Mouse (Mus musculus) megakaryocyte, embryonic 14.5 days (primary cell): ENCODE measurements at regions not wholly inside any gene's neighbourhood (a gene's known extent, or its start where the extent isn't known, plus 50 kb on each side); places are given as distances from the start of the nearest gene placed in this dataset.

Experiments
- H3K27me3 ChIP-seq: replicated peaks from 2 replicates; pipeline ENCODE3; 2012; ENCODE audit warnings: inconsistent platforms
- H3K36me3 ChIP-seq: replicated peaks from 2 replicates; pipeline ENCODE3; 2012; ENCODE audit warnings: low read length, inconsistent platforms, mixed read lengths
- H3K4me1 ChIP-seq: 2 replicates; pipeline ENCODE4 v1.6.1; 2012; ENCODE audit warnings: inconsistent platforms
- H3K4me3 ChIP-seq: replicated peaks from 2 replicates; pipeline ENCODE3; 2012; ENCODE audit warnings: moderate library complexity, mild to moderate bottlenecking, inconsistent platforms
- H3K9me3 ChIP-seq: 2 replicates; pipeline ENCODE4 v1.6.1; 2012; ENCODE audit warnings: inconsistent platforms
- FLI1 ChIP-seq: IDR thresholded peaks from 2 replicates; pipeline ENCODE4 v1.6.1; 2012; ENCODE audit warnings: low read length, inconsistent platforms, mixed read lengths
- GATA1 ChIP-seq: IDR thresholded peaks from 3 replicates; pipeline ENCODE4 v1.6.1; 2012; ENCODE audit warnings: mixed read lengths, low read length, inconsistent platforms, borderline replicate concordance

GRCm38 (mm10) chr3:40159591-40160145 lies 371.4 kb upstream of the Intu start:
- Histone ChIP-seq H3K4me3 (no peak overlapping the region), H3K9me3 (peaks cover 13% of the 10 kb centered on the region; the same call in 1 of the 2 replicates), H3K4me1 (no peaks in the 10 kb centered on the region), H3K27me3 (no peaks in the 10 kb centered on the region), H3K36me3 (no peaks in the 10 kb centered on the region)
- TF ChIP-seq GATA1 (no peak), FLI1 (no peak)

DNA sequence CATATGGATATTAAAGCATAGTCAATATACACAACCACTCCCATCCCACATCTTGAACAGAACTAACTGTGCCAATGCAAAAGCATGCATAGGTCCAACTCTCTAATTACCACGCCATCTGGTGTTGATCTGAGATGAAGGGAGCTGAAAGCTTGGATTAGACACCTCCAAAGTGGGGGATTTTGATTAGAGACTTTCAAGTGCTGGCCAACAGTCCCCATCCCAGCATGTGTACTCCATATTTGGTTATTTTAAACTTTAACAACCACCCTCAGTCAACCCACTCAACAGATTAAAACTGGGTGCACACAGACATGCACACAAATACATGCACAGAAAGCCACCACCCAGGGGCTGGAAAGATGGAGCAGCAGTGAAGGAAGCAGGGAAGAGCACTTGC lies 366.9 kb upstream of the Intu start:
- TF ChIP-seq FLI1 (no peak), GATA1 (no peak)
- Histone ChIP-seq H3K4me1 (no peaks in the 10 kb centered on the region), H3K36me3 (no peaks in the 10 kb centered on the region), H3K27me3 (no peaks in the 10 kb centered on the region), H3K9me3 (peaks cover 13% of the 10 kb centered on the region; the same call in 1 of the 2 replicates), H3K4me3 (no peak overlapping the region)

GRCm38 (mm10) chr3:40167970-40168626 lies 363.0 kb upstream of the Intu start:
- peaks cover 7% of the 10 kb centered on the region; the same call in 1 of the 2 replicates for H3K9me3 ChIP-seq
- H3K36me3 ChIP-seq = no peaks in the 10 kb centered on the region
- TF ChIP-seq GATA1 (no peak), FLI1 (no peak)
- no peak overlapping the region for H3K4me3 ChIP-seq
- no peaks in the 10 kb centered on the region for H3K27me3 ChIP-seq
- no peaks in the 10 kb centered on the region for H3K4me1 ChIP-seq

DNA sequence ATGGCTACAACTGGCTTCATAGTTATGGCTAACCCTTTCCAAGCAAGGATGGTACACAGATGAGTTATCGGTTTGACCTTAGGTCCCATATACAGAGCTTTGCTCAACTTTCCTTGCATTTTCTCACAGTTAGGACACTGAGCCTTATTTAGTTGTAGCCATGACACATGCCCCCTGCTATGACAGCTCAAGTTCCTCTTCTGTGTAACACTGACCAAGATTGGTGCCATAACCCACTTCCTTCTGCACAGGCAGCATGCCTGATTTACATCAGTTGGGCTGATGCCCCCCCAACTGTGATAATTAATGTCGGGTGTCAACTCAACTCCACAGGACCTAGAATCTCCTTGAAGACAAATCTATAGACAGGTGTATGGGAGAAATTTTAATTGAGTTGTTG lies 361.5 kb upstream of the Intu start:
- peaks cover 7% of the 10 kb centered on the region; the same call in 1 of the 2 replicates for H3K9me3 ChIP-seq
- H3K4me3 ChIP-seq = no peak overlapping the region
- H3K4me1 ChIP-seq = no peaks in the 10 kb centered on the region
- no peaks in the 10 kb centered on the region for H3K36me3 ChIP-seq
- TF ChIP-seq GATA1 (no peak), FLI1 (no peak)
- H3K27me3 ChIP-seq = no peaks in the 10 kb centered on the region

DNA sequence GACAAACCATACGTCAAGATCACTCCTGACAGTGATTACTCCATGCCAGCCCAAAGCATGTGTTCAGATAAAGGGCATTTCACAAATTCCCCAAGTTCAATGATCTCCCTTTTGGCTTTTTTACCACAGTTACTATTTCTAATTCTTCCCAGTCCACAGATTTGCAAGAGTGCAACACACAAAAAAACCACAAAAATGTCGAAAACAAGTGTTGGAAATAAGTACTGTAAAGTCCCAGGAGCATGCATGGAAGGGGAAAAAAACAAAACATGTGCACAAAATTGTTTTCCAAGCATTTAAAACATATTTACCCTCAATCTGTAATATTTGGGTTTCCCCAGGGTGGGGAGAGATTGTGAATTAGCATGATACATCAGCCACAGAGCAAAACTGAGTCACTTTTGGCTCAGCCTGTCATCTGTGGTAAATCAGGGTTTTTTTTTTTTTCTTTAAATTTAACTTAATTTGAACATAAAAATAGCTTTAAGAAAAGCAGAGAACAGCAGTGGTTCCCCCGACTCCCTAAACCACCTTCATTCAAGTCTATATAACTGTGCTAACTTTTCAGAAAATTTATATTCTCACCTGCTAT lies 351.3 kb upstream of the Intu start:
- Histone ChIP-seq H3K27me3 (no peaks in the 10 kb centered on the region), H3K36me3 (no peaks in the 10 kb centered on the region), H3K9me3 (no peaks in the 10 kb centered on the region), H3K4me1 (no peaks in the 10 kb centered on the region), H3K4me3 (no peak overlapping the region)
- no peak for TF ChIP-seq FLI1
- TF ChIP-seq GATA1 = no peak

- no peak overlapping the region for H3K4me3 ChIP-seq
- H3K9me3 ChIP-seq = peaks cover 15% of the 10 kb centered on the region; the same call in 1 of the 2 replicates
- TF ChIP-seq GATA1 = no peak
- TF ChIP-seq FLI1 = no peak
Measured at GRCm38 (mm10) chr3:40185597-40186320, 345.3 kb upstream of the Intu start.

DNA sequence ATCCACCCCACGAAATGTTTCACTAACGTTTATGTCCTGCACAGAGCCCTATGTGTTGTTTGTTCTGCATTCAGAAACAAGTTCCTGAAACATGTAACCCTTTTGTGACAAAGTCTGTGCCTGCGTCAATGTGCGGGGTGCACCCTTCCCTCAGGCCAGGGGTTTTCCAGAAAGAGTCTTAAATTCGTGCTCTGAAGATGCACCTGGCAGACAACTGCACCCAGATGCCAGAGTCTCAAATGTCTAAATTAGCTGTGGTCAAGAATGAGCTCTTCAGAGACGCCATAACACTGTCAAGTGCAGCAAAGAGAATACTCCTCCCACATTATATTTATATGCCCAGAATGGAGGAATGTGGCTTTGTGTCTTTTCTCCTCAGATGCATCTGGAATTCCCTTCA lies 341.6 kb upstream of the Intu start:
- H3K4me3 ChIP-seq = no peak overlapping the region
- H3K4me1 ChIP-seq = peaks cover 1% of the 10 kb centered on the region; the same call in 1 of the 2 replicates
- peaks cover 15% of the 10 kb centered on the region; the same call in 1 of the 2 replicates for H3K9me3 ChIP-seq
- no peaks in the 10 kb centered on the region for H3K27me3 ChIP-seq
- TF ChIP-seq GATA1 = no peak
- TF ChIP-seq FLI1 = no peak
- no peaks in the 10 kb centered on the region for H3K36me3 ChIP-seq

More at GRCm38 (mm10) chr3:40185597-40186320, 345.3 kb upstream of the Intu start:
- Histone ChIP-seq H3K36me3 (no peaks in the 10 kb centered on the region), H3K27me3 (no peaks in the 10 kb centered on the region), H3K4me1 (no peaks in the 10 kb centered on the region)

- H3K36me3 ChIP-seq = no peaks in the 10 kb centered on the region
- peaks cover 15% of the 10 kb centered on the region; the same call in 1 of the 2 replicates for H3K9me3 ChIP-seq
- TF ChIP-seq FLI1 (no peak), GATA1 (no peak)
- H3K4me1 ChIP-seq = peaks cover 3% of the 10 kb centered on the region; the same call in 1 of the 2 replicates
- H3K27me3 ChIP-seq = no peaks in the 10 kb centered on the region
- no peak overlapping the region for H3K4me3 ChIP-seq
Measured at GRCm38 (mm10) chr3:40190024-40190423, 341.1 kb upstream of the Intu start.

DNA sequence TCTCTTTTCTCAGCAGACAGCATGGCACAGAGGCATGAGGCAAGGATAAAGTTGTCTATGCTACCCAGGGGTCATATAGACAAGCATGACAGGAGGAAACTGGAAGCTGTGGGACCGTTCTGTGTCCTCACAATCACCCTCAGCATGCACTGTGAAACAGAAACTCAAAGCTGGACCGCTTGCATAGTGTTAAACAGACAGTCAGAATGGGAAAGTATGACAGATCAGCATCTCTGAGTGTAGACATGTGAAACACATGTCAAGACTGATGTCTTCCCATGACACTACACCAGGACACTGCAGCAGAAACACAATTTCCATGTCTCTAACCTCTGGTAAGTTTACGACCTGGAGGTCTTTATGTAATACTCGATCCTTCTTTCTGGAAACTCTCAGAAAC lies 330.9 kb upstream of the Intu start:
- TF ChIP-seq FLI1 (no peak), GATA1 (no peak)
- no peaks in the 10 kb centered on the region for H3K36me3 ChIP-seq
- H3K9me3 ChIP-seq = 0 out of 2 replicates have a peak, but pooled peaks cover 2% of the 10 kb centered on the region
- H3K4me3 ChIP-seq = no peak overlapping the region
- H3K4me1 ChIP-seq = no peaks in the 10 kb centered on the region
- no peaks in the 10 kb centered on the region for H3K27me3 ChIP-seq
